Mouse (Mus musculus) neural tube, embryonic 14.5 days (tissue): ENCODE results near the gene Ppp2r5a. TPM values are rescaled to one million over a fixed set of nuclear protein-coding genes. Genes with fewer than 3 reads are reported as not detected.

Experiments used
- ATAC-seq: fragments of 200-750 bp; cut with Nextera tagmentation; 2 replicates; pipeline ENCODE4 v1.8.0; 2017; ENCODE audit warnings: low read depth, mild to moderate bottlenecking, moderate TSS enrichment, moderate library complexity
- H3K27ac ChIP-seq: fragments of 300-500 bp; sonication (generic); 2 replicates; pipeline ENCODE4 v1.5.1; 2014; ENCODE audit warnings: low read depth, mild to moderate bottlenecking, control low read depth, low read length, moderate library complexity, mixed read lengths
- H3K27me3 ChIP-seq: fragments of 300-500 bp; sonication (generic); 2 replicates; pipeline ENCODE4 v1.6.1; 2014; ENCODE audit warnings: low read length; ENCODE audit not compliant: control insufficient read depth, insufficient read depth
- H3K36me3 ChIP-seq: fragments of 300-500 bp; sonication (generic); 2 replicates; pipeline ENCODE4 v1.6.1; 2014; ENCODE audit warnings: low read length, mixed read lengths; ENCODE audit not compliant: control insufficient read depth, insufficient read depth
- H3K4me1 ChIP-seq: fragments of 300-500 bp; sonication (generic); 2 replicates; pipeline ENCODE4 v1.6.1; 2014; ENCODE audit warnings: low read length; ENCODE audit not compliant: control insufficient read depth, insufficient read depth
- H3K4me2 ChIP-seq: fragments of 300-500 bp; sonication (generic); 2 replicates; pipeline ENCODE4 v1.6.1; 2014; ENCODE audit warnings: mild to moderate bottlenecking, low read depth, low read length, control low read depth
- H3K4me3 ChIP-seq: fragments of 300-500 bp; sonication (generic); 2 replicates; pipeline ENCODE4 v1.5.1; 2014; ENCODE audit warnings: low read depth, low read length, control low read depth, mixed read lengths
- H3K9ac ChIP-seq: fragments of 300-500 bp; sonication (generic); replicated peaks from 2 replicates; pipeline ENCODE4 v1.6.1; 2014; ENCODE audit warnings: low read depth, mild to moderate bottlenecking, control low read depth, low read length, mixed read lengths
- H3K9me3 ChIP-seq: fragments of 300-500 bp; sonication (generic); 2 replicates; pipeline ENCODE4 v1.6.1; 2016; ENCODE audit warnings: low read length; ENCODE audit not compliant: control insufficient read depth
- WGBS: fragments of 180-500 bp; shearing (Covaris S2); extraction: QIAGEN DNeasy Blood & Tissue Kit; methylation state at CpG from one replicate; pipeline ENCODE4 v1.1.7; 2014; 5-methylcytosine and 5-hydroxymethylcytosine counted together
- polyA plus RNA-seq: library from polyadenylated mRNA; unstranded; fragments of >200 nt; fragmentation: Nextera tagmentation; extraction: Ambion mirVana; gene quantifications from 2 replicates; pipeline ENCODE4 v1.2.1, GENCODE M21; 2014

Ppp2r5a gene
- polyA plus RNA-seq, 1 experiment from 2014 or later, result 6.9 TPM

- H3K4me2 ChIP-seq, result no peak overlapping the region
- no peak overlapping the region for H3K9ac ChIP-seq
- ATAC-seq, result no peak
- WGBS, result 60% methylated on average over 4 of the region's 4 CpGs
- no peaks in the 10 kb centered on the region for H3K9me3 ChIP-seq
- H3K27ac ChIP-seq, result no peak overlapping the region
- H3K36me3 ChIP-seq, result no peaks in the 10 kb centered on the region
- no peaks in the 10 kb centered on the region for H3K4me1 ChIP-seq
- H3K4me3 ChIP-seq, result no peak overlapping the region
- H3K27me3 ChIP-seq, result no peaks in the 10 kb centered on the region
These were observed 19.1 kb upstream of the Ppp2r5a start for GRCm38 (mm10) chr1:191422164-191422563.

DNA sequence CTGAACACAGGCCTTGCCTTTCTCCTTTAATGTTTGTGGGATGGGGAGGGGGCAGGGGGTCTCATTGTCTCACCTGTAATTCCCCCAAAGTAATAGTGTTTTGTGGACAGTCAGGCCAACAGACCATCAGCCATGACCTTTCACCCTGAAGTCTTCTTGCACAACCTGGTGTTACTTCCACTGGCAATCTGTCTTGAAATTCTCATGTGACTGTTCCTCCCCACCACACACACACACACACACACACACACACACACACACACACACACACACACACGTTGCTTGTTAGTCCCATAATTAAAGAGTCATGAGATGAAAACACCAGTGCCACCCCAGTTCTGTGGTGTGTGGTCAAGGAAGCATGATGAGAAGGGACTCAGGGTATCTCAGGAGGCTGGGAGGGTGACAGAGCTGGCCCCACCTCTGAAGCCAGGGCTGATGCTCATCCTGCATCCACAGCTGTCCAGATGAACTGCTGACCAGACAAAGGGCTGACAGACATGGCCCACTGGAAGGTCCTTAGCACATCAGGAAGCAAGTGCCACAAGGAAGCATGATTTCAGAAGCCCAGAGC, 18.4 kb upstream of the Ppp2r5a start:
- Histone ChIP-seq H3K9me3 (no peaks in the 10 kb centered on the region), H3K36me3 (no peaks in the 10 kb centered on the region), H3K9ac (no peak overlapping the region), H3K27ac (no peak overlapping the region), H3K4me1 (no peaks in the 10 kb centered on the region), H3K27me3 (no peaks in the 10 kb centered on the region), H3K4me2 (no peak overlapping the region), H3K4me3 (no peak overlapping the region)
- ATAC-seq, result no peak
- WGBS, result 50% methylated on average over 1 of the region's 1 CpGs

GRCm38 (mm10) chr1:191420930-191421404, 17.9 kb upstream of the Ppp2r5a start:
- 65% methylated on average over 6 of the region's 6 CpGs for WGBS
- Histone ChIP-seq H3K4me1 (no peaks in the 10 kb centered on the region), H3K27me3 (no peaks in the 10 kb centered on the region), H3K9ac (no peak overlapping the region), H3K4me2 (no peak overlapping the region), H3K9me3 (no peaks in the 10 kb centered on the region), H3K4me3 (no peak overlapping the region), H3K36me3 (no peaks in the 10 kb centered on the region), H3K27ac (no peak overlapping the region)
- no peak for ATAC-seq

DNA sequence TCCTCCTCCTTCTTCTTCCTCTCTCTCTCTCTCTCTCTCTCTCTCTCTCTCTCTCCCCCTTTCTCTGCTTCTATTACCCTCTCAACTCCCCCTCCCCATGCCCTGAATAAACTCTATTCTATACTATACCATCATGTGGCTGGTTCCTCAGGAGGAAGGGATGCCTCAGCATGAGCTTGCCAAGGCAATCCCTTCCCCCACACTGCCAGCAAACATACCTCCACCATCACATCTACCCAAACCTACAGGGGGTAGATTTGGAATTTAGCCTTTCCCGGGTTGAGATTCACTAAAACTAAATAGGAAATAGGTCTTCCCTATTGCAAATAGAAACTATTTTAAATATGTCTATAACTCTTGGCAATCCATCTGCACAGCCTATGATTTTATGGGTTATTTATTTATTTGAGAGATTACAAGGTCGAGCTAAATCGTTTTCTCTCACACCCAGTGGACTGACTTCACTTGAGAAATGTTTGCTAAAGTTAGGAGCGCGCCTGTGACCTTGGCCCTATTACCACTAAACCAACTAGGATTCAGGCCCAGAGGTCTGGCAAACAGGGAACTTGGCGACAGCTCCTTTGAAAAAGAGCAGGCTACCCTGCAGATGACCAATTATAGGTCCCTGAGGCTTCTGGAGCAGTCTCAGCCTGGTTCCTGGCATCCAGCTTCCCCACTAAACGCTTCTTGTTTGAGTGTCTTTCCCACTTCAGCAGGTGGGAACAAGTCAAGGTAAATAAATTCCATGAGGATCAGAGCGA, 17.1 kb upstream of the Ppp2r5a start:
- Histone ChIP-seq H3K9me3 (no peaks in the 10 kb centered on the region), H3K4me1 (no peaks in the 10 kb centered on the region), H3K27ac (no peak overlapping the region), H3K36me3 (no peaks in the 10 kb centered on the region), H3K4me3 (no peak overlapping the region), H3K9ac (no peak overlapping the region), H3K4me2 (no peak overlapping the region), H3K27me3 (no peaks in the 10 kb centered on the region)
- 47% methylated on average over 8 of the region's 8 CpGs for WGBS
- no peak for ATAC-seq

- no peaks in the 10 kb centered on the region for H3K4me1 ChIP-seq
- no peak overlapping the region for H3K27ac ChIP-seq
- H3K9me3 ChIP-seq, result no peaks in the 10 kb centered on the region
- H3K4me3 ChIP-seq, result no peak overlapping the region
- 65% methylated on average over 6 of the region's 6 CpGs for WGBS
- H3K9ac ChIP-seq, result no peak overlapping the region
- ATAC-seq, result no peak
- no peaks in the 10 kb centered on the region for H3K27me3 ChIP-seq
- no peak overlapping the region for H3K4me2 ChIP-seq
- no peaks in the 10 kb centered on the region for H3K36me3 ChIP-seq
These were observed 16.3 kb upstream of the Ppp2r5a start for GRCm38 (mm10) chr1:191419421-191419820.

- no peaks in the 10 kb centered on the region for H3K4me1 ChIP-seq
- H3K27ac ChIP-seq, result no peak overlapping the region
- no peaks in the 10 kb centered on the region for H3K9me3 ChIP-seq
- H3K36me3 ChIP-seq, result no peaks in the 10 kb centered on the region
- H3K27me3 ChIP-seq, result no peaks in the 10 kb centered on the region
- no peak overlapping the region for H3K4me2 ChIP-seq
- no peak for ATAC-seq
- no peak overlapping the region for H3K9ac ChIP-seq
- no peak overlapping the region for H3K4me3 ChIP-seq
- 61% methylated on average over 4 of the region's 4 CpGs for WGBS
These were observed 15.9 kb upstream of the Ppp2r5a start for GRCm38 (mm10) chr1:191418936-191419335.

DNA sequence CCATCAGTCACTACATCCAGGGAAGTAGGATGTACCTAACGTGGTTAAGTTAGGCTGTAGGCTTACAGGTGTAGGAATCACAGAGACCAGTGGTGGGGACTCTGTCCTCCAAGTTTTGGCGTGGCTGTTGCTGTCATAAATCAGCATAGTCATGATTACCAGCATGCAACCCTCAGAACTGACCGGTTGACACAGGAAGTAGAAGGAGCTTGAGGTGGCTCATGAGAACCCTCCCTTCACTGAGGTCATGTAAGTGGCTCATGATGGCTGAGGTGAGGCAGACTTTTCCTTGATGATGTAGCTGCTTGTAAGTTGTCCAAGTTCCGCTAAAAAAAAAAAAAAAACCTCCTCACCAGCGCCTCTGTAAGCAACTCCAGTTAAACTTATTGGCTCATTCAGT, 14.0 kb upstream of the Ppp2r5a start:
- WGBS, result 63% methylated on average over 5 of the region's 5 CpGs

GRCm38 (mm10) chr1:191416611-191417010, 13.5 kb upstream of the Ppp2r5a start:
- WGBS, result 6% methylated on average over 3 of the region's 3 CpGs
- Histone ChIP-seq H3K27ac (no peak overlapping the region), H3K36me3 (no peaks in the 10 kb centered on the region), H3K27me3 (no peaks in the 10 kb centered on the region), H3K4me3 (no peak overlapping the region), H3K4me2 (no peak overlapping the region), H3K9me3 (no peaks in the 10 kb centered on the region), H3K4me1 (no peaks in the 10 kb centered on the region), H3K9ac (no peak overlapping the region)
- ATAC-seq, result no peak

More for the DNA sequence above, 14.0 kb upstream of the Ppp2r5a start:
- Histone ChIP-seq H3K36me3 (no peaks in the 10 kb centered on the region), H3K9ac (no peak overlapping the region), H3K27ac (no peak overlapping the region), H3K4me2 (no peak overlapping the region), H3K4me3 (no peak overlapping the region), H3K4me1 (no peaks in the 10 kb centered on the region), H3K27me3 (no peaks in the 10 kb centered on the region), H3K9me3 (no peaks in the 10 kb centered on the region)
- ATAC-seq, result no peak

- Histone ChIP-seq H3K4me3 (no peak overlapping the region), H3K4me1 (no peaks in the 10 kb centered on the region), H3K36me3 (no peaks in the 10 kb centered on the region), H3K9me3 (no peaks in the 10 kb centered on the region), H3K4me2 (no peak overlapping the region), H3K27ac (no peak overlapping the region), H3K27me3 (no peaks in the 10 kb centered on the region), H3K9ac (no peak overlapping the region)
- ATAC-seq, result no peak
- WGBS, result 89% methylated on average over 6 of the region's 6 CpGs
These were observed 11.4 kb upstream of the Ppp2r5a start for GRCm38 (mm10) chr1:191414432-191414831.
